Mouse (Mus musculus) neural tube, embryonic 12.5 days (tissue): ENCODE results near the gene Mrln. TPM values are rescaled to one million over a fixed set of nuclear protein-coding genes. Genes with fewer than 3 reads are reported as not detected.

Experiments used
- ATAC-seq: fragments of 200-750 bp; cut with Nextera tagmentation; 2 replicates; pipeline ENCODE4 v1.8.0; 2017; ENCODE audit warnings: low read depth, mild to moderate bottlenecking, moderate TSS enrichment, moderate library complexity; ENCODE audit not compliant: low FRiP score
- H3K27ac ChIP-seq: fragments of 300-500 bp; sonication (generic); 2 replicates; pipeline ENCODE4 v1.5.1; 2016
- H3K27me3 ChIP-seq: fragments of 300-500 bp; sonication (generic); replicated peaks from 2 replicates; pipeline ENCODE4 v1.6.1; 2016; ENCODE audit warnings: mild to moderate bottlenecking
- H3K36me3 ChIP-seq: fragments of 300-500 bp; sonication (generic); 2 replicates; pipeline ENCODE4 v1.6.1; 2016; ENCODE audit warnings: mild to moderate bottlenecking
- H3K4me1 ChIP-seq: fragments of 300-500 bp; sonication (generic); 2 replicates; pipeline ENCODE4 v1.6.1; 2016
- H3K4me2 ChIP-seq: fragments of 300-500 bp; sonication (generic); replicated peaks from 2 replicates; pipeline ENCODE4 v1.6.1; 2016; ENCODE audit warnings: mild to moderate bottlenecking
- H3K4me3 ChIP-seq: fragments of 300-500 bp; sonication (generic); 2 replicates; pipeline ENCODE4 v1.5.1; 2016
- H3K9ac ChIP-seq: fragments of 300-500 bp; sonication (generic); 2 replicates; pipeline ENCODE4 v1.6.1; 2016; ENCODE audit warnings: mild to moderate bottlenecking
- H3K9me3 ChIP-seq: fragments of 300-500 bp; sonication (generic); 2 replicates; pipeline ENCODE4 v1.6.1; 2016; ENCODE audit warnings: mild to moderate bottlenecking
- WGBS: fragments of 180-500 bp; shearing (Covaris S2); methylation state at CpG from one replicate; pipeline ENCODE4 v1.1.7; 2016; 5-methylcytosine and 5-hydroxymethylcytosine counted together
- polyA plus RNA-seq: library from polyadenylated mRNA; unstranded; fragments of >200 nt; fragmentation: Nextera tagmentation; extraction: Ambion mirVana; gene quantifications from 2 replicates; pipeline ENCODE4 v1.2.1, GENCODE M21; 2016

The Mrln gene
- 4.3 and 5.9 TPM in 2 replicates for polyA plus RNA-seq

DNA sequence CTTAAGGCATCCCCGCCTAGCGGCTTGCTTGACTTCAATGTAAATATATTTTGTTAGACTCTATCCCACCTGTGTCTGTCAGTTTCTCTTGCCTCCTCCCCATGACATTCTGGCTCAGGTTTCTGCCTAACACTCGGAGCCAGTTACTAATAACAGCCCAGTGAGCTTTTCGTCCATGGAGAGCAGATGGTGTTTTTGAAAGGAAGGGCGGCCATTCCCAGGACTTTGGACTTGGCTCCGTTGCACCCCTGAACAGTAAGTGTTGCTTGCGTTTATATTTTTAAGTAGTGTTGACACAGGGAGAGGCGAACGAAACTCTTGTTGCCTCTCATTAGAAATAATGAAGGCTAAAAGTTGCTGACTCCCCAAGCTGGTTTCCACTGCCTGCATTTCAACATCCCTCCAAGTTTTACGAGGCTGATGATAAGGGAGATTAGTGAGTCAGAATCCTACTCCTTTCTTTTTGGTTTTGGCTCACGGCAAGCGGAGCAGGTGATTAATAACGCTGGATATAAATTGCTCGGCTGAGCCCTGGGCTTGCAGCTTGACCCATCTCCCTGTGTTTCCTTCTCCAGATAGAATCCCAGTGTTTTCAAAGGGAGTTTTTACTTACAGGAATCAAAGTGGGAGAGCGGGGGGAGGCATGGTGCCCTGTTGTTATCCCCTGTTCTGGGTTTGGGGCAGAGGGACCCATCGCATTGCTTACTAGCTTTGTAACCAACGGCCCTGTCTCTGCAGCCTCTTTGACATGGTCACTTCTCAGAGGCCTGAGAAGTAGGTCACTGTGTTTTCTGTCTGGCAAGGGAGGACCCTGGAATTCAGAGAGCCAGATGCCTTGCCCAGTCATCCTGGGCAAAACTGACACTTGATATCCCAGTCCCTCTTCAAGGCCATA lies at the start of gene Mrln:
Gene Mrln (plus strand): TSS at position 160 of the 895 bp plus-strand sequence.
- no peak within 1 kb of the TSS for H3K9ac ChIP-seq
- H3K4me3 ChIP-seq: no peak within 1 kb of the TSS
- H3K27ac ChIP-seq: no peak within 1 kb of the TSS
- H3K27me3 ChIP-seq: no peaks in the 10 kb centered on the region
- H3K4me1 ChIP-seq: no peaks in the 10 kb centered on the region
- no peaks in the 10 kb centered on the region for H3K36me3 ChIP-seq
- 69% methylated on average over 17 of the region's 17 CpGs for WGBS
- no peak within 1 kb of the TSS for H3K4me2 ChIP-seq
- H3K9me3 ChIP-seq: no peaks in the 10 kb centered on the region
- ATAC-seq: no peak

- H3K36me3 ChIP-seq: peaks cover 33% of the 10 kb centered on the region
- H3K4me2 ChIP-seq: no peak overlapping the region
- no peak overlapping the region for H3K27ac ChIP-seq
- no peak for ATAC-seq
- H3K4me1 ChIP-seq: peaks cover 8% of the 10 kb centered on the region; the same call in 1 of the 2 replicates
- H3K4me3 ChIP-seq: no peak overlapping the region
- no peaks in the 10 kb centered on the region for H3K9me3 ChIP-seq
- WGBS: 84% methylated on average over 3 of the region's 3 CpGs
- H3K9ac ChIP-seq: no peak overlapping the region
- no peaks in the 10 kb centered on the region for H3K27me3 ChIP-seq
Measured at GRCm38 (mm10) chr10:70156431-70157165, 47.9 kb upstream of the Mrln start.

DNA sequence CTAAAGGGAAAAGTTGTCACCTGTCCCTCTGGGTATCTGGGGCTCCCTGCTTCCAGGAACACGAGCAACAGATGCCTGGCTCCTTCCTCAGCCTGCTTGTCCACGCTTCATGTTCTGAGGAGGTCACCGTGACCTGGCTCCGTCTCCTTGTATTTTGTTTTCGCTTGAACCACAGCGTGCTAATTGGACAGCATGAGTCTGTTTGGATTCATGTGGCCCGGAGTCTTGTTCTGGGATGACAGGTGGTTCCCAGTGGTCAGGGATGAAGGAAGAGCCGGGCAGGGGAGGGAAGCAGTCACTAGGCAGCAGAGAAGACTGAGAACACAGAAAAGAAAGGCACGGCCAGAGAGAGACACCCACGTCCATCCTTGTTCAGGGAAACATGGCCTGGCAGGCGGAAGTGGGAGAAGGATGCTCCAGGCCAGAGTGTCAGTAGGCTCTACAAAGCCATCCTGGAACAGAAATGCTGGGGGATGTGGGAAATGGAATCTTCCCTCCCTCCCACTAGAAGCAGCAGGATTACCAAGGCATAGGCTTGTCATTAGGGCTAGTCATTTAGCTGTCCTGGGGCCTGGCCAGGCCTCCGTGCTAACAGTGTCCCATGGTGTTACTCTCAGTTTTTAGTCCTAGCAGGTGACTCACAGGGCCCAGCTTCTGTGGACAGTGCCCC lies 44.7 kb upstream of the Mrln start:
- no peak overlapping the region for H3K9ac ChIP-seq
- H3K27ac ChIP-seq: no peak overlapping the region
- H3K27me3 ChIP-seq: no peaks in the 10 kb centered on the region
- no peaks in the 10 kb centered on the region for H3K4me1 ChIP-seq
- H3K9me3 ChIP-seq: no peaks in the 10 kb centered on the region
- H3K4me3 ChIP-seq: no peak overlapping the region
- H3K36me3 ChIP-seq: peaks cover 22% of the 10 kb centered on the region
- WGBS: 77% methylated on average over 12 of the region's 12 CpGs
- no peak for ATAC-seq
- no peak overlapping the region for H3K4me2 ChIP-seq

DNA sequence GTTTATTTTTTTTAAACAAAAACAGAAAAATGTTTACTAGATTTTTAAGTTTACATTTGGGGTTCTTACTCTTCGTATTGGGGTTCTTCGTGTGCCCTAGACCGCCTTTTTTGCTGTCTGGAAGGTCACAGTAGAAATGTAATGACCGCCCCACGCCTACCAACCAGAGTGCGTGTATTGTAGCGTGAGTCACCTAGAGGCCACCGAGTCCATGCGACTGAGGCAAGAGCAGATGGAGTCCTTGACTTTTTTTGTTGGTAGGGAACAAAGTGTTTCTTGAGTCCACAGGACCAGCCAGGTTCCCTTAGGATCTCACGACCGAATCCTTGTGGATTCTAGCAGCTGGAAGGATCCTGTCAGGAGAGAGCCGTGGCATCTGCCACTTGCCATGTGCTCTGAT lies 43.7 kb upstream of the Mrln start:
- 90% methylated on average over 12 of the region's 12 CpGs for WGBS
- no peak for ATAC-seq

DNA sequence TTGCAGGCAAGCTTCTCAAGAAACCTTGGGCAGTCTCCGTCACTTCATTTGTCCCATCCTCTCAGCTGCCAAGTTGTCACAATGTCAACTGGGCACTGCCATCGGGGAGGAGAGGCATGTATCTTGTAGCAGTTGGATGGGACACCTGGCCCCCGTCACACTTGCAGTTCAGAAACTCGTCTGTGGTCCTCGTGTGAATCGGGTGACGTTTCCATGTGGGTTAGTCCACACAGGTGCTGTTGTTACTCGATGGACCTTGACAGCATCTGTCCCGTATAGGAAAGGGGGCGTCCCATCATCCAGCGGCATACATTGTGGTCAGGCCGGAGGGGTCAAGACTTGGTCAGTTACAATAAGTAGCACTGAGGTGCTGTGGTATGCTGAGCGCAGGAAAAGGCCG lies 43.0 kb upstream of the Mrln start:
- no peaks in the 10 kb centered on the region for H3K4me1 ChIP-seq
- no peak overlapping the region for H3K4me3 ChIP-seq
- peaks cover 8% of the 10 kb centered on the region for H3K36me3 ChIP-seq
- 94% methylated on average over 14 of the region's 14 CpGs for WGBS
- no peak overlapping the region for H3K4me2 ChIP-seq
- no peak overlapping the region for H3K9ac ChIP-seq
- H3K9me3 ChIP-seq: no peaks in the 10 kb centered on the region
- no peaks in the 10 kb centered on the region for H3K27me3 ChIP-seq
- ATAC-seq: no peak
- H3K27ac ChIP-seq: no peak overlapping the region

More for the DNA sequence above, 43.7 kb upstream of the Mrln start:
- Histone ChIP-seq H3K4me1 (no peaks in the 10 kb centered on the region), H3K27ac (no peak overlapping the region), H3K27me3 (no peaks in the 10 kb centered on the region), H3K9me3 (no peaks in the 10 kb centered on the region), H3K4me2 (no peak overlapping the region), H3K4me3 (no peak overlapping the region), H3K9ac (no peak overlapping the region), H3K36me3 (peaks cover 12% of the 10 kb centered on the region)

GRCm38 (mm10) chr10:70163681-70164080 lies 40.8 kb upstream of the Mrln start:
- H3K4me2 ChIP-seq: no peak overlapping the region
- H3K27ac ChIP-seq: no peak overlapping the region
- no peak overlapping the region for H3K9ac ChIP-seq
- WGBS: 84% methylated on average over 5 of the region's 5 CpGs
- peaks cover 9% of the 10 kb centered on the region for H3K36me3 ChIP-seq
- H3K27me3 ChIP-seq: no peaks in the 10 kb centered on the region
- H3K4me3 ChIP-seq: no peak overlapping the region
- H3K4me1 ChIP-seq: peaks cover 4% of the 10 kb centered on the region; the same call in 1 of the 2 replicates
- no peak for ATAC-seq
- no peaks in the 10 kb centered on the region for H3K9me3 ChIP-seq

DNA sequence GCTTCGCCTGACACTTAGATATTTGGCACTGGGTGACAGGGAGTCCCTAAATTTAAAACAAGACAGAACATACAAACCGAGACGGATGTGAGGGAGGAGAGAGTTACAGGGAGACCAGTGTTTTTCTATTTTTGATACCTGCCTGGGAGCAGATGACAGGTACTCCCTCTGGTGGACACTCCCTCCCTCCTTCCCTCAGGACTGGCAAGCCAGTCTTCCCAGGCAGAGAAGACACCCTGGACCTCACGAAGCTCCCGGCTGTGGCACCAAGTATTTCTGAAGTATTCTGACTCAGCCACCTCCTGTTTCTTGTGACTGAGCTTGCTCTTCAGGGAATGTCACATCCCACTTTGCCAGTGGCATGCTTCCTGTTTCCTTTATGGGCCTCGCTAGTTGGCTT lies 38.6 kb upstream of the Mrln start:
- WGBS: 80% methylated on average over 6 of the region's 6 CpGs
- no peak overlapping the region for H3K4me2 ChIP-seq
- ATAC-seq: no peak
- no peak overlapping the region for H3K9ac ChIP-seq
- no peaks in the 10 kb centered on the region for H3K27me3 ChIP-seq
- H3K4me1 ChIP-seq: peaks cover 11% of the 10 kb centered on the region; the same call in 1 of the 2 replicates
- no peak overlapping the region for H3K27ac ChIP-seq
- no peaks in the 10 kb centered on the region for H3K9me3 ChIP-seq
- no peak overlapping the region for H3K4me3 ChIP-seq
- peaks cover 21% of the 10 kb centered on the region for H3K36me3 ChIP-seq

- Histone ChIP-seq H3K9me3 (no peaks in the 10 kb centered on the region), H3K27ac (no peak overlapping the region), H3K4me3 (no peak overlapping the region), H3K27me3 (no peaks in the 10 kb centered on the region), H3K9ac (no peak overlapping the region), H3K4me2 (no peak overlapping the region), H3K4me1 (peaks cover 11% of the 10 kb centered on the region; the same call in 1 of the 2 replicates), H3K36me3 (peaks cover 27% of the 10 kb centered on the region)
- WGBS: 93% methylated on average over 5 of the region's 5 CpGs
- no peak for ATAC-seq
Measured at GRCm38 (mm10) chr10:70166427-70166826, 38.0 kb upstream of the Mrln start.

DNA sequence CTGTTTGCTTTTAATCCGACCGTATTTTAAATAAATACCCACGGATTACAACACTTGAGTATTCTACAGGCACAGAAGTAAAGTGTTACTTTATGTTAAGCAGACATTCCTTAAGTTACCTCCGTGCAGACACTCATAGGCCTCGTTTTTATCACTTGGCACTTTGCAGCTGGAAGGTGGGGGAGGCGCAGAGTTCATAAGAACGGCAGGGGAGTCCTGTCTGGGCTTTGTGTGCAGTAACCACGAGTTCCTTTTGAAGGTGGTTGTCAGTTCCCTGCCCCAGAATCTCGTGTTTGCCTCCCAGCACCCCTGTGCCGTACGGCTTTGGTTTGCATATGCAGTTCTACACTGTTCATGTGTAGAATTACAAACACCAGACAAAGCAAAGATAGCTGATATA lies 36.8 kb upstream of the Mrln start:
- Histone ChIP-seq H3K4me1 (peaks cover 11% of the 10 kb centered on the region; the same call in 1 of the 2 replicates), H3K27ac (no peak overlapping the region), H3K36me3 (peaks cover 30% of the 10 kb centered on the region), H3K4me3 (no peak overlapping the region), H3K9ac (no peak overlapping the region), H3K9me3 (no peaks in the 10 kb centered on the region), H3K4me2 (no peak overlapping the region), H3K27me3 (no peaks in the 10 kb centered on the region)
- no peak for ATAC-seq
- WGBS: 85% methylated on average over 11 of the region's 11 CpGs

DNA sequence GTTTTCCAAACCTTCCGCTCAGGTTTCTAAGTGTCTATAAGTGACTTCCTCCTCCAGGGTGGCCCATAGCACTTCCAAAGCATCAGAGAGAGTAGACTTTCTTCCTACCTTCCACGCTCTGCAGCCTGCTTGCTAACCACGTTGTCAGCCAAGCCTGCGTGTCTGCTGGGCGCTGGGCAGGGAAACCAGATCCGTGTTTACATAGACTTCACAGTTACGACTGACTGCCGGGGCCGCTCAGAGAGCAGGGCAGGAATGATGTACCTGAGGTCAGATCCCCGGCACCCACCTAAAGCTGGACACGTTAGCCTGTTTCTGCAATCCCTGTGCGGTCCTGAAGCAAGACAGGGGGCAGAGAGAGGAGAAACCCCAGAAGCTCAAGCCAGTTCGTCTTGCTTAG lies 36.1 kb upstream of the Mrln start:
- H3K4me1 ChIP-seq: peaks cover 11% of the 10 kb centered on the region; the same call in 1 of the 2 replicates
- no peak overlapping the region for H3K27ac ChIP-seq
- H3K27me3 ChIP-seq: no peaks in the 10 kb centered on the region
- H3K9me3 ChIP-seq: no peaks in the 10 kb centered on the region
- no peak for ATAC-seq
- H3K36me3 ChIP-seq: peaks cover 30% of the 10 kb centered on the region
- 80% methylated on average over 13 of the region's 13 CpGs for WGBS
- H3K4me3 ChIP-seq: no peak overlapping the region
- no peak overlapping the region for H3K9ac ChIP-seq
- no peak overlapping the region for H3K4me2 ChIP-seq

DNA sequence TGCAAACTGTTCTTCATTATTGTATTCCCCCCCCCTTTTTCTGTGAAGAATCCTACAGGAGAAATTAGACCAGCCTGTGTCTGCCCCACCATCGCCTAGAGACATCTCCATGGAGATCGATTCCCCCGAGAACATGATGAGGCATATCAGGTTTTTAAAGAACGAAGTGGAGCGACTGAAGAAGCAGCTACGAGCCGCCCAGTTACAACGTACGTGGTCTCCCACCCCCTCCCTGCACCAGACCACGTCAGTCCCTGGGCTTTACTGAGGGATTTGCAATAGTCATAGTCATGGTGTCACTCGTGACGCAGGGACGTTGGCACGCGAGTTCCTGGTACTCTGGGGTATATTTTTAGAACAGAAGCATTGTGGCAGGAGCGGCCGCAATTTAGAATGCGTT lies 35.4 kb upstream of the Mrln start:
- H3K27me3 ChIP-seq: no peaks in the 10 kb centered on the region
- H3K9me3 ChIP-seq: no peaks in the 10 kb centered on the region
- no peak overlapping the region for H3K27ac ChIP-seq
- no peak overlapping the region for H3K4me3 ChIP-seq
- H3K9ac ChIP-seq: no peak overlapping the region
- ATAC-seq: no peak
- 84% methylated on average over 18 of the region's 18 CpGs for WGBS
- H3K4me1 ChIP-seq: peaks cover 11% of the 10 kb centered on the region; the same call in 1 of the 2 replicates
- H3K4me2 ChIP-seq: no peak overlapping the region
- H3K36me3 ChIP-seq: peaks cover 30% of the 10 kb centered on the region

- no peak overlapping the region for H3K27ac ChIP-seq
- 62% methylated on average over 3 of the region's 3 CpGs for WGBS
- peaks cover 11% of the 10 kb centered on the region; the same call in 1 of the 2 replicates for H3K4me1 ChIP-seq
- H3K36me3 ChIP-seq: peaks cover 44% of the 10 kb centered on the region
- no peak overlapping the region for H3K4me2 ChIP-seq
- ATAC-seq: no peak
- no peak overlapping the region for H3K4me3 ChIP-seq
- no peaks in the 10 kb centered on the region for H3K27me3 ChIP-seq
- H3K9ac ChIP-seq: no peak overlapping the region
- no peaks in the 10 kb centered on the region for H3K9me3 ChIP-seq
Measured at GRCm38 (mm10) chr10:70173314-70173713, 31.1 kb upstream of the Mrln start.
